Mouse (Mus musculus) kidney, embryonic 15.5 days (tissue): ENCODE results near the gene Rnf41. TPM values are rescaled to one million over a fixed set of nuclear protein-coding genes. Genes with fewer than 3 reads are reported as not detected.

ENCODE experiments used
- ATAC-seq: fragments of 200-750 bp; cut with Nextera tagmentation; replicated peaks from 2 replicates; pipeline ENCODE4 v1.8.0; 2017; ENCODE audit warnings: moderate TSS enrichment; ENCODE audit not compliant: low FRiP score
- H3K27ac ChIP-seq: fragments of 300-500 bp; sonication (generic); 2 replicates; pipeline ENCODE4 v1.5.1; 2015; ENCODE audit warnings: mild to moderate bottlenecking, inconsistent platforms
- H3K27me3 ChIP-seq: fragments of 300-500 bp; sonication (generic); 2 replicates; pipeline ENCODE4 v1.6.1; 2015; ENCODE audit warnings: inconsistent platforms
- H3K36me3 ChIP-seq: fragments of 300-500 bp; sonication (generic); 2 replicates; pipeline ENCODE4 v1.6.1; 2015; ENCODE audit warnings: inconsistent platforms
- H3K4me1 ChIP-seq: fragments of 300-500 bp; sonication (generic); 2 replicates; pipeline ENCODE4 v1.6.1; 2015; ENCODE audit warnings: inconsistent platforms
- H3K4me2 ChIP-seq: fragments of 300-500 bp; sonication (generic); 2 replicates; pipeline ENCODE4 v1.6.1; 2015; ENCODE audit warnings: moderate library complexity, mild to moderate bottlenecking, inconsistent platforms
- H3K4me3 ChIP-seq: fragments of 300-500 bp; sonication (generic); replicated peaks from 2 replicates; pipeline ENCODE4 v1.5.1; 2015; ENCODE audit warnings: mild to moderate bottlenecking, inconsistent platforms
- H3K9ac ChIP-seq: fragments of 300-500 bp; sonication (generic); 2 replicates; pipeline ENCODE4 v1.6.1; 2015; ENCODE audit warnings: mild to moderate bottlenecking, inconsistent platforms
- H3K9me3 ChIP-seq: fragments of 300-500 bp; sonication (generic); replicated peaks from 2 replicates; pipeline ENCODE4 v1.6.1; 2016; ENCODE audit warnings: inconsistent platforms
- WGBS: fragments of 180-500 bp; shearing (Covaris S2); methylation state at CpG from one replicate; pipeline ENCODE4 v1.1.7; 2015; ENCODE audit warnings: mixed read lengths; 5-methylcytosine and 5-hydroxymethylcytosine counted together
- polyA plus RNA-seq: library from polyadenylated mRNA; unstranded; fragments of >200 nt; fragmentation: Nextera tagmentation; extraction: Ambion mirVana; gene quantifications from 2 replicates; pipeline ENCODE4 v1.2.1, GENCODE M21; 2015

Rnf41 gene
- polyA plus RNA-seq, 1 experiment from 2014 or later: 45.1 TPM

DNA sequence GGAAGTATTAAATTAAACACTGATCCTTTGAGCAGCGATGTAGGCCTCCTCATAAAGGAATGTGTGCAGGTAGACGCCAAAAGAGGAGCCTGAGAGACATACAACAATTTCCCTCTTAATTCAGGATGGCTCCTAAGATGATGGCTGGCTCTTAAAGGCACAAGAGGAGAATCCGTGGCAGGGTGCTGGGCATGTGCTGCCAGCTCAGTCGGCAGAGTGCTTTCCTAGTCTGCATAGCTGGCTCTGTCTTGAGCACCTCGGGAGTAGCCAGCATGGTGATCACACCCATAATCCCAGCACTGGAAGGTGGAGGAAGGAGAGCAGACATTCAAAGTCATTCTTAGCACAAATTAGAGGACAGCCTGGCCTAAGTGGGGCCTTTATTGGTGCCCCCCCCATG lies 24.4 kb downstream of the Rnf41 start:
- H3K27me3 ChIP-seq: no peaks in the 10 kb centered on the region
- H3K4me3 ChIP-seq: no peak overlapping the region
- no peak overlapping the region for H3K9ac ChIP-seq
- H3K4me1 ChIP-seq: peaks cover 51% of the 10 kb centered on the region
- no peak for ATAC-seq
- no peak overlapping the region for H3K4me2 ChIP-seq
- WGBS: 58% methylated on average over 5 of the region's 5 CpGs
- H3K36me3 ChIP-seq: peaks cover 85% of the 10 kb centered on the region
- peak overlapping the region; percentile 82 for H3K27ac ChIP-seq
- no peaks in the 10 kb centered on the region for H3K9me3 ChIP-seq

DNA sequence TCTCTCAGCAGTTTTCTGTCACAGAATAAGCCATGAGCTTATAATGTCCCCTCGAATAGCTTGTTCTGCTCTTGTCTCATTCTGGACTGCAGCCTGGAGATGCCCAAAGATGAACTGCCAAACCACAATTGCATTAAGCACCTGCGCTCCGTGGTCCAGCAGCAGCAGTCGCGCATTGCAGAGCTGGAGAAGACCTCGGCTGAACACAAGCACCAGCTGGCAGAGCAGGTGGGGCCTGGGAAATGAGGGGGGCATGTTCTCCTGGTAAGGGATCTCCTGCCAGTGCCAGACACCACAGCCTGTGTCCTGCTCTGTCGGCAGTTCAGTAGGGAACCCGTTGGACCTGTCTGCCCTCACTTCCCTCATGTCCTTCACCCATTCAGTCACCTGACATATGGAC lies 24.9 kb downstream of the Rnf41 start:
- Histone ChIP-seq H3K4me1 (peaks cover 51% of the 10 kb centered on the region), H3K9ac (no peak overlapping the region)
- WGBS: 75% methylated on average over 8 of the region's 8 CpGs

DNA sequence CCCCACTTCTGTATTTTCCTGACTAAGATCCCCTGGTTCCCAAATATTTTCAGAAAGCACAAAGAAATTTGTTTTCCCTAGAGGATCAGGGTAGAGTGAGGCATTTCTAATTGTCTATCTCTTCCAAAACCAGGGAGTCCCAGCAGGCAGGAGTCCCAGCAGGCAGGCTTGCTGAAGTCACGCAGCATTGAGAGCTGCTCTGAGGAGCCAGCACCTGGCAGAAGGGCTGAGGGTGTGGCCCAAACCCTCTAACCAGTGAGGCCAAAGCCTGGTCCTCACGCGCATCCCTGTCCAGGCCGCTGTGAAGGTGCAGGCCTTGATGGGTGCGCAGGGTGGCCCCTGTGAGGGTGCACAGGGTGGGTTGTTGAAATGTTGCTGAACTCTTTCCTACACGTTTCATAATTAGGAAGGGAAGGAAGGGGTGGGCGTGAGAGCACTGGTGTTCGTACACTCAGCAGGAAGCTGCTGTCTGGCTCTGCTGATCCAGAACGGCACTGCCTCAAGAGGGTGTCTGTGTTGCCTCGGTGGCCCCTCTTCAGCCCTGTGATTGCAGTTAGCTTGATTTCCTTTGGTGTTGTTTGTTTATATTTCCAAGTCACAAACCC lies 27.3 kb downstream of the Rnf41 start:
- H3K27ac ChIP-seq: peak overlapping the region; percentile 86
- 0 out of 2 replicates have a peak overlapping the region, but pooled peaks have one; percentile 17 for H3K4me2 ChIP-seq
- ATAC-seq: peak; percentile 57
- H3K27me3 ChIP-seq: no peaks in the 10 kb centered on the region
- WGBS: 36% methylated on average over 10 of the region's 10 CpGs
- no peak overlapping the region for H3K9ac ChIP-seq
- H3K4me1 ChIP-seq: peaks cover 51% of the 10 kb centered on the region
- H3K4me3 ChIP-seq: no peak overlapping the region
- no peaks in the 10 kb centered on the region for H3K9me3 ChIP-seq
- H3K36me3 ChIP-seq: peaks cover 79% of the 10 kb centered on the region

More for the DNA sequence above, 24.9 kb downstream of the Rnf41 start:
- Histone ChIP-seq H3K27me3 (no peaks in the 10 kb centered on the region), H3K36me3 (peaks cover 85% of the 10 kb centered on the region), H3K9me3 (no peaks in the 10 kb centered on the region), H3K4me2 (no peak overlapping the region), H3K27ac (peak overlapping the region; percentile 82; the same call in 1 of the 2 replicates), H3K4me3 (no peak overlapping the region)
- ATAC-seq: no peak

GRCm38 (mm10) chr10:128440407-128440806 lies 28.9 kb downstream of the Rnf41 start:
- Histone ChIP-seq H3K27ac (peak overlapping the region; percentile 86), H3K9me3 (no peaks in the 10 kb centered on the region), H3K4me1 (peaks cover 49% of the 10 kb centered on the region), H3K36me3 (peaks cover 69% of the 10 kb centered on the region), H3K27me3 (no peaks in the 10 kb centered on the region), H3K9ac (no peak overlapping the region), H3K4me3 (no peak overlapping the region), H3K4me2 (no peak overlapping the region)
- ATAC-seq: no peak
- 37% methylated on average over 10 of the region's 10 CpGs for WGBS

DNA sequence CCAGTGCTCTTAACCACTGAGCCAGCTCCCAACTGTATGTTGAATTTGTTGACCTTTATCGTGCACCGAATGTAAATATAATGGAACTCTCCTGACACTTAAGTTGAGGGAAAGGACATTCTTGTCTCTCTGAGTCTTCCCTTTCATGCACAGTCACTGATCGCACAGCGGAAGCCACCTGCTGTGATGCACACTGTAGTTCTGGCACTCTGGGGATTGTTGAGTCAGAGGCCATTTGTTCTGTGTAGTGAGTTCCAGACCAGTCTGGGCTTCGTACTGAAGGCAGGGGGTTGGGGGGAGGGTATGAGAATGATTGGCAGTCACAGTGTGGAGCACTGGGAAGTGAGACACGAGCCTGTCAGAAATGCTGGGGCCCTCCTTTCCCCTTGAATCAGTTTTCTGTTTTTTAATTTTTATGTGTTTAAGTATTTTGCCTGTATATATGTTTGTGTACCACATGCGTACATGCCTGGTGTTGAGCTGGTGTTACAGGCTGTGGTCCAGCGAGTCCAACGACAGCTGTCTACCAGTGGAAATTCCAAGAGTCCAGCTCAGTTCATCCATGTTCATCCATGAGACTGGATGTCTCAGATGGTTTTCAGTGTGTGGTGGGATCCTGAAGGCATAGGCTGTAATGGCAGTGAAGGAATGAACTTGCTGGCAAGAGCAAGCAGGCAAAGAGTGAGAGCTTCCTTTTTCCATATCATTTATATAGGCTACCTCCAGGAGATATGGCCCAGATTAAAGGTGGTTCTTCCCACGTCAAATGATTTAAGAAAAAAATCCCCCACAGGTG lies 30.1 kb downstream of the Rnf41 start:
- Histone ChIP-seq H3K4me2 (no peak overlapping the region), H3K27ac (no peak overlapping the region), H3K36me3 (peaks cover 58% of the 10 kb centered on the region), H3K4me1 (peaks cover 38% of the 10 kb centered on the region), H3K9ac (no peak overlapping the region), H3K9me3 (no peaks in the 10 kb centered on the region), H3K4me3 (no peak overlapping the region), H3K27me3 (no peaks in the 10 kb centered on the region)
- 88% methylated on average over 10 of the region's 10 CpGs for WGBS
- no peak for ATAC-seq

GRCm38 (mm10) chr10:128442718-128443117 lies 31.3 kb downstream of the Rnf41 start:
- H3K4me1 ChIP-seq: peaks cover 36% of the 10 kb centered on the region
- no peak overlapping the region for H3K9ac ChIP-seq
- WGBS: 90% methylated on average over 1 of the region's 1 CpGs
- no peaks in the 10 kb centered on the region for H3K27me3 ChIP-seq
- 0 out of 2 replicates have a peak overlapping the region, but pooled peaks have one; percentile 9 for H3K27ac ChIP-seq
- no peak overlapping the region for H3K4me3 ChIP-seq
- no peak overlapping the region for H3K4me2 ChIP-seq
- no peaks in the 10 kb centered on the region for H3K9me3 ChIP-seq
- ATAC-seq: no peak
- H3K36me3 ChIP-seq: peaks cover 46% of the 10 kb centered on the region

- Histone ChIP-seq H3K4me1 (peaks cover 20% of the 10 kb centered on the region), H3K4me3 (no peak overlapping the region), H3K36me3 (peaks cover 31% of the 10 kb centered on the region), H3K27ac (peak overlapping the region; percentile 49), H3K4me2 (no peak overlapping the region), H3K27me3 (no peaks in the 10 kb centered on the region), H3K9me3 (no peaks in the 10 kb centered on the region), H3K9ac (no peak overlapping the region)
- peak; percentile 40; the same call in 1 of the 2 replicates for ATAC-seq
- whole genome bisulfite sequencing: 33% methylated on average over 6 of the region's 6 CpGs
Measured at GRCm38 (mm10) chr10:128444354-128444753, 32.9 kb downstream of the Rnf41 start.

GRCm38 (mm10) chr10:128445407-128445806 lies 34.0 kb downstream of the Rnf41 start:
- Histone ChIP-seq H3K36me3 (peaks cover 21% of the 10 kb centered on the region), H3K27ac (no peak overlapping the region), H3K4me1 (peaks cover 11% of the 10 kb centered on the region), H3K9me3 (no peaks in the 10 kb centered on the region), H3K9ac (no peak overlapping the region), H3K4me2 (no peak overlapping the region), H3K27me3 (no peaks in the 10 kb centered on the region), H3K4me3 (no peak overlapping the region)
- no peak for ATAC-seq
- WGBS: 76% methylated on average over 4 of the region's 4 CpGs

DNA sequence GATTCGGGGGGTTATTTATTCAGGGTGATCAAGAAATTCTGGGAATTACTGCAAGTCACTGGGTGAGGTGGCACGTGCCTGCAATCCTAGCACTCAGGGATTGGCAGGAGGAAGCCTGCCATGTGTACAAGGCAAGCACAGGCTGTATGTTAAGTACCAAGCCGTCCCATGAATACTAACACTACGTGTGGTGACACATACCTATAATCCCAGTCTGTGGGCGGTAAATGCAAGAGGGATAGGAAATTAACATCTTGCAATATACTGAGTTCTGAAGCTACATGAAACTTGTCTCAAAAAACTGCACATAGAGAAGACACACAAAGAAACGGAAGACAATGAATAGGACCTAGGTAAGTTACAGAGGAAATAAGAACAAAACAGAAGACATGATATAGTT lies 39.6 kb downstream of the Rnf41 start:
- H3K4me2 ChIP-seq: no peak overlapping the region
- H3K9ac ChIP-seq: no peak overlapping the region
- WGBS: 82% methylated on average over 6 of the region's 6 CpGs
- no peaks in the 10 kb centered on the region for H3K9me3 ChIP-seq
- ATAC-seq: no peak
- no peaks in the 10 kb centered on the region for H3K36me3 ChIP-seq
- H3K4me1 ChIP-seq: peaks cover 9% of the 10 kb centered on the region
- H3K27me3 ChIP-seq: no peaks in the 10 kb centered on the region
- no peak overlapping the region for H3K27ac ChIP-seq
- H3K4me3 ChIP-seq: no peak overlapping the region

DNA sequence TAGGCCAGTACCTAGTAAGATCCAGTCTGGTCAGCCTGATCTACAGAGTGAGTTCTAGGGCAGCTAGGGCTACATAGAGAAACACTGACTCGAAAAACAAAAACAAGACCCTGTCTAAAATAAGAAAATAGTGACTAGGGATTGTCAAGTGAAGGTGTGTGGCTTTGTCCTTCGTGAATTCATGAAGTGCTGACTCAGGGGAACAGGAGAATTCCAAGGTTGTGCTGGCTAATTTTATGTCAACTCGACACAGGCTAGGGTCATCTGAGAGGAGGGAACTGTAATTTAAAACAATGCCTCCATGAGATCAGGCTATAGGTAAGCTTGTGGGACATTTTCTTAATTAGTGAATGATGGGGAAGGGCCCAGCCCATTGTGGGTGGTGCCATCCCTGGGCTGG lies 43.0 kb downstream of the Rnf41 start:
- Histone ChIP-seq H3K27ac (no peak overlapping the region), H3K9me3 (no peaks in the 10 kb centered on the region), H3K4me1 (peaks cover 16% of the 10 kb centered on the region), H3K9ac (no peak overlapping the region), H3K27me3 (no peaks in the 10 kb centered on the region), H3K36me3 (no peaks in the 10 kb centered on the region), H3K4me2 (no peak overlapping the region), H3K4me3 (no peak overlapping the region)
- 54% methylated on average over 3 of the region's 3 CpGs for WGBS
- ATAC-seq: no peak

DNA sequence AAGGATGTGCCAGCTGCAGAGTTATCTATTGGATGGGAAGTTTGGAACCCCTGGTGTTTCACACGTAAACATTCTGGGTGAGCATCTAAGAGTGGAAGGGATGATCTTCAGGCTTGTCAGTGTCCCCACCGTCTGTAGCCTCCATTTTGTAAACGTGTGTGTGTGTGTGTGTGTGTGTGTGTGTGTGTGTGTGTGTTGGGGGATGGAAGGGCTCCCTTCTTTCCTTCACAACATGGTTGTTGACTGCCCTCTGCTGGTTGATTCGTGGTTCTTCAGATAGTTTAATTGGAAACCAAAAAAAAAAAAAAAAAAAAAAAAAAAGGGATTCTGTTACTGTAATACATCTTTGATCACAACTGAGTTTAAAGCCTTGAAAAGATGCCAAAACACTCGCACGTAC lies 43.8 kb downstream of the Rnf41 start:
- H3K4me3 ChIP-seq: peak overlapping the region; percentile 24; the same call in 1 of the 2 replicates
- WGBS: 4% methylated on average over 6 of the region's 6 CpGs

DNA sequence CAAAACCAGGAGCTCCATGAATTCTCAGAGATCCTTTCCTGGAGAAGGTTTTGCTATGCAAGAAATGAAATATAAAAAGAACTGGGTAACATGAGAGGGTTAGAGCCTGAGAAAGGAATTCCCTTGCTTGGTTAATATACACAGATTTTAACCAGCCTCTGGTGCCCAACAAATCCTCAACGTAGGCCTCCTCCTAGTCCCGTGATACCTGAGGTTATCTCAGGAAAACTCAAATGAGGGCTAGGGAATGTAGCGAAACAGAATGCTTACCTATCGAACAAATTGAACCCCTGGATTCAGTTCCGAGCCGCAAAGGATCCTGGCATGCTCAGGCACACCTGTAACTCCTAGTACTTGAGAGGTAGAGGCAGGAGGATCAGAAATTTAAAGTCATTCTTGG lies 46.2 kb downstream of the Rnf41 start:
- no peaks in the 10 kb centered on the region for H3K27me3 ChIP-seq
- peak overlapping the region; percentile 77; the same call in 1 of the 2 replicates for H3K4me2 ChIP-seq
- no peak for ATAC-seq
- no peaks in the 10 kb centered on the region for H3K9me3 ChIP-seq
- H3K27ac ChIP-seq: peak overlapping the region; percentile 97
- peak overlapping the region; percentile 95 for H3K4me3 ChIP-seq
- 79% methylated on average over 6 of the region's 6 CpGs for WGBS
- H3K36me3 ChIP-seq: peaks cover 9% of the 10 kb centered on the region
- H3K4me1 ChIP-seq: peaks cover 28% of the 10 kb centered on the region
- H3K9ac ChIP-seq: no peak overlapping the region

More for the DNA sequence above, 43.8 kb downstream of the Rnf41 start:
- H3K4me1 ChIP-seq: peaks cover 19% of the 10 kb centered on the region
- no peaks in the 10 kb centered on the region for H3K36me3 ChIP-seq
- no peaks in the 10 kb centered on the region for H3K27me3 ChIP-seq
- peak overlapping the region; percentile 47 for H3K4me2 ChIP-seq
- H3K27ac ChIP-seq: no peak overlapping the region
- H3K9me3 ChIP-seq: no peaks in the 10 kb centered on the region
- no peak for ATAC-seq
- peak overlapping the region; percentile 5; the same call in 1 of the 2 replicates for H3K9ac ChIP-seq
